Mouse (Mus musculus): ENCODE results near the gene Fut7. TPM values are rescaled to one million over a fixed set of nuclear protein-coding genes. Genes with fewer than 3 reads are reported as not detected.

The Fut7 gene
- polyA plus RNA-seq, 1 experiment from 2014 or later, result not detected

DNA sequence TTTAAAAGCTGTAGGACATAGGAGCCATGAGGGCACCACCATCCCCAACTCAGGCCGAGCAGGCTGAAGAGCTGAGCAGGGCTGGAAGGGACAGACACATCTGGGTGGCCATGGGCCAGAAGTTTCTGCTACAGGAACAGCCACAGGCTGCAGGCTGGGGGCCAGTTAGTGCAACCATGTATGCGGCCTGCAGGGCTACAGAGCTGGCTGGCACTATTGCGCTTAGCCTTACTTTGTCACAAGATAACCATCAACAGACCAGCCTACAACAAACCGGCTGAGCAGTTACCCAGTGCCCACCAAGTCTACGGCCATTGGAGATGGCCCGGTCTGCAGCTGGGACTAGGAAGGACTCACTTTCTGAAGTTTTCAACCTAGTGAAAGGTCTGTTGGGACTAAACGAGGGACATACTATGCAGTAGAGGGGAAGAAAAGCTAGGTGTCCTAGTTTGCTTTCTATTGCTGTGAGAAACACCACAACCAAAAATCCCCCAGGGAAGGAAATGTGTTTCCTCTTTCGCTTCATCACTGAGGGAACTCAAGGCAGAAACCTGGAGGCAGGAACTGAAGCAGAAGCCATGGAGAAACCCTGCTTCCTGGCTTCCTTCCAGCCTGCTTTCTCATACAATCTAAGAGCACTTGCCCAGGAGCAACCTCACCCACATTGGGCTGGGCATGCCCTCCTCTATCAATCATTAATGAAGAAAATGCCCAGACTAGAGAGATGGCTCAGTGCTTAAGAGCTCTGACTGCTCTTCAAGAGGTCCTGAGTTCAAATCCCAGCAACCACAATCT lies 28.0 kb downstream of the Fut7 start:
- Histone ChIP-seq H3K27ac (ENCODE audit: low read depth, low read length) (no peak overlapping the region), H3K36me3 (ENCODE audit: control insufficient read depth, insufficient read depth, low read length) (peaks cover 5% of the 10 kb centered on the region; the same call in 1 of the 2 replicates), H3K9me3 (ENCODE audit: control insufficient read depth, low read length) (no peaks in the 10 kb centered on the region), H3K4me3 (ENCODE audit: low read depth, low read length) (no peak overlapping the region), H3K9ac (ENCODE audit: low read length) (no peak overlapping the region), H3K27me3 (ENCODE audit: control insufficient read depth, insufficient read depth, low read length) (no peaks in the 10 kb centered on the region), H3K4me1 (ENCODE audit: control insufficient read depth, insufficient read depth, low read length) (no peaks in the 10 kb centered on the region), H3K4me2 (no peak overlapping the region)
- DNase-seq (ENCODE audit: low spot score, missing footprints), result no peak
- WGBS, result 88% methylated on average over 8 of the region's 8 CpGs
- ATAC-seq (ENCODE audit: low FRiP score), result no peak

DNA sequence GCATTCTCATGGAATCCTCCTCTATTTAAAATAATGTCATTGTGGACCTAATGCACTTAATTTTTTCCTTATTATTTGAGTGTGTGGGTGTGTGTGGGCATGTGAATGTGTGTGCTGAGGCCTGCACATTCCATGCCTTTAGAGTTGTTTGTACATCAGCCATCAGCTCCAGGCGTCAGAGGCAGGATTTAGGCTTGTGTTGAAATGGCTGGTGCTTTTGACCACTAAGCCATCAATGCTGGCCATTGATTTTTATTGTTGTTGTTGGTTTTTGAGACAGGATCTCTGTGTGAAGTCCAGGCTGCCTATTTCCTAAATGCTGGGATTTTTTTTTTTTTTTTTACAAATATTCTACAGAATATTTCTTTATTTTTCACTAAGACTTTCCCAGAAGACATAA lies 29.9 kb downstream of the Fut7 start:
- 42% methylated on average over 1 of the region's 1 CpGs for WGBS
- no peak overlapping the region for H3K9ac ChIP-seq (ENCODE audit: low read length)
- no peaks in the 10 kb centered on the region for H3K4me1 ChIP-seq (ENCODE audit: control insufficient read depth, insufficient read depth, low read length)
- no peak overlapping the region for H3K4me2 ChIP-seq
- no peaks in the 10 kb centered on the region for H3K9me3 ChIP-seq (ENCODE audit: control insufficient read depth, low read length)
- no peaks in the 10 kb centered on the region for H3K27me3 ChIP-seq (ENCODE audit: control insufficient read depth, insufficient read depth, low read length)
- DNase-seq (ENCODE audit: low spot score, missing footprints) (no peak), ATAC-seq (ENCODE audit: low FRiP score) (no peak)
- no peak overlapping the region for H3K4me3 ChIP-seq (ENCODE audit: low read depth, low read length)
- no peak overlapping the region for H3K27ac ChIP-seq (ENCODE audit: low read depth, low read length)
- H3K36me3 ChIP-seq (ENCODE audit: control insufficient read depth, insufficient read depth, low read length), result peaks cover under 1% of the 10 kb centered on the region; the same call in 1 of the 2 replicates

DNA sequence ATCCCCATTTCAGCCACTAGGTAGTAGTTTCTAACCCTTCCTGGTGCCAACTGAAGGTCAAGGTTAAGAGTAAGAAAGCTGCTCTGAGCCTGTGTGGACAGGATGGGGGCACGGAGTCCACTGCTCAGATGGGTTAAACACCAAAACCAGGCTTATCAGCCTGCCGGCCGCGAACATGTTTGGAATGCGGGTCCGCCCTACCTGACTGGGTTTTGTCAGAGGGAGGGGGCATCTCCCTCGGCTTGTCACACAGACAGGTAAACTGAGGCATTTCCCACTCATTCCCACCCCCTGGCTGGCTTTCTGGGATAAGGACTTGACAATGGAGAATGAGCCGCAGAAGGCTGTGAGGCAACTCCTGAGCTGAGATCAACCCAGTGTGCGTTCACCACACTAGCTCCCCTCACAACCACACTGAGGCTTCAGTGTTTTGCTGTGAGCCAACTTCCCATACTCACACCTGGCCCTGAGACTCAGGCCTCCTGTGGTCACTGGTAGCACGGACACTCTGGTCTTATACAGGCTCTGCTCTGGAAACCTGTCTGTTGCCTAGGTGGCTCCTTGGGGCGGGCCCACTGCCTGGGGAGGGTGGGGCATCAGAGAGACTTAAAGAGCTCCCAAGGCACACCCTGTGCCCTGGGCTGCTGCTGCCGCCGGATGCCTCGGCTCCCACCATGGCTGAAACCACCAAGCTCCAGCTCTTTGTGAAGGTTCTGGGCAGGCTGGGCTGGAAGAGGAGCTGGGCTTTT lies 33.3 kb downstream of the Fut7 start, which contains the start of gene Clic3:
Gene Clic3 (plus strand): TSS at position 634 of the 749 bp plus-strand sequence.
- Histone ChIP-seq H3K36me3 (ENCODE audit: control insufficient read depth, insufficient read depth, low read length) (no peaks in the 10 kb centered on the region), H3K9me3 (ENCODE audit: control insufficient read depth, low read length) (no peaks in the 10 kb centered on the region), H3K4me3 (ENCODE audit: low read depth, low read length) (no peak within 1 kb of the TSS), H3K4me2 (no peak within 1 kb of the TSS), H3K27ac (ENCODE audit: low read depth, low read length) (no peak within 1 kb of the TSS), H3K4me1 (ENCODE audit: control insufficient read depth, insufficient read depth, low read length) (peaks cover 9% of the 10 kb centered on the region), H3K9ac (ENCODE audit: low read length) (no peak within 1 kb of the TSS), H3K27me3 (ENCODE audit: control insufficient read depth, insufficient read depth, low read length) (no peaks in the 10 kb centered on the region)
- DNase-seq (ENCODE audit: low spot score, missing footprints) (no peak), ATAC-seq (ENCODE audit: low FRiP score) (no peak)
- WGBS, result 66% methylated on average over 14 of the region's 14 CpGs

DNA sequence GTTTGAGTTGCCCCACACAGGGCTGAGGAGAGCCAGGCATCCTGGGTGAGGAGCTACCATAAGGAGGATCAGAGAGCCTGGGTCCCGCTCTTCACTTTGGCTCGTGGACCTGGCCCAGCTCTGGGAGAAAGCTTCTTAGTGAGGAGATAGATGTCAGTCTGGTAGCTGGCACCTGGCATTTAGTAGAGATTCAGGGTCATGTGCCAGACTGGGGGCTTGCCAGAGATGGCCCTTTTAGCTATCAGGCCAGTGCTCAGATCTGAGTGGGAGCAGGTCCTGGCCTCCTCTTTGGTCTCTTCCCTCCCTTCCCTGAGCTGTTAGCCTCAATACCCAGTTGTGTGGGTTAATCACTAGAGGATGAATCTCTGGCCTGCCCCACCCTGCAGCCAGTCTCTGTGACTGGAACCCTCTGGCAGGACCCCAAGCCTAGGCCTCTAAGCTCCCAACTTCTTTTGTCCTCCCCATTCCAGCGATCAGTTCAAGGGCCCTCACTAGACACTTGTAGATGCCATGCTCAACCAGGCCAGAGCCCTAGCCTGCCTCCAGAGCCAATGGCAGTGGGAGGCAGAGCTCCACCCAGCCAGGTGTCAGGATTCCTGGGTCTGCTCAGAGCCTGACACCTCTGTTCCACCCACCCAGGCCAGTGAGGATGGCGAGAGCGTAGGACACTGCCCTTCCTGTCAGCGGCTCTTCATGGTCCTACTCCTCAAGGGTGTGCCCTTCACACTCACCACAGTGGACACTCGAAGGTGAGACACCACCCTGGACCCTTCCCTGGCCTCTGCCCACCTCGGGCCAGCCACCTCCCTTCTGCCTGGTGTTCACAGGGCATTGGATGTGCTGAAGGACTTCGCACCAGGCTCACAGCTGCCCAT lies 34.2 kb downstream of the Fut7 start:
- Histone ChIP-seq H3K36me3 (ENCODE audit: control insufficient read depth, insufficient read depth, low read length) (no peaks in the 10 kb centered on the region), H3K9ac (ENCODE audit: low read length) (no peak overlapping the region), H3K4me2 (no peak overlapping the region), H3K27ac (ENCODE audit: low read depth, low read length) (no peak overlapping the region), H3K4me1 (ENCODE audit: control insufficient read depth, insufficient read depth, low read length) (peaks cover 10% of the 10 kb centered on the region), H3K4me3 (ENCODE audit: low read depth, low read length) (no peak overlapping the region), H3K27me3 (ENCODE audit: control insufficient read depth, insufficient read depth, low read length) (no peaks in the 10 kb centered on the region), H3K9me3 (ENCODE audit: control insufficient read depth, low read length) (no peaks in the 10 kb centered on the region)
- ATAC-seq (ENCODE audit: low FRiP score) (no peak), DNase-seq (ENCODE audit: low spot score, missing footprints) (no peak)
- 81% methylated on average over 9 of the region's 9 CpGs for WGBS

DNA sequence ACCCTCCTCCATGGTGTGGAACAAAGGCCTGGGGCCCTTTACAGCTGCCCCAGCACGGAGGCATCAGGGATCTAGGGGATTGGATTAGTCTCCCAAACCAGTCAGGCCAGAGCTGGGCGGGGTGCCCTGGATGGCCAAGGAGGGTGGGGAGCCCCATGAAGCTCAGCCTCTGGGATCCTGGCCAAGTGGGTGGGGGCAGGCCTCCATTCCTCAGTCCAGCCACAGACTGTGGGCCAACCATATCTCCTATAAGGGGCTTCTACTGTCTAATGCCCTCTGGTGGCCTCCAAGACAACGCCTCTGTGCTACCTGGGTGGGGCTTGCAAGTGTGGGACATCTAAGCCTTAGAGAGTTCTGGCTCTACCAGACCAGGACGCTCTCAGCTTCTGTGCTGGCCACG lies 35.8 kb downstream of the Fut7 start:
- Histone ChIP-seq H3K4me3 (ENCODE audit: low read depth, low read length) (no peak overlapping the region), H3K9ac (ENCODE audit: low read length) (no peak overlapping the region), H3K9me3 (ENCODE audit: control insufficient read depth, low read length) (no peaks in the 10 kb centered on the region), H3K27ac (ENCODE audit: low read depth, low read length) (no peak overlapping the region), H3K36me3 (ENCODE audit: control insufficient read depth, insufficient read depth, low read length) (no peaks in the 10 kb centered on the region), H3K4me2 (no peak overlapping the region), H3K4me1 (ENCODE audit: control insufficient read depth, insufficient read depth, low read length) (peaks cover 10% of the 10 kb centered on the region), H3K27me3 (ENCODE audit: control insufficient read depth, insufficient read depth, low read length) (no peaks in the 10 kb centered on the region)
- DNase-seq (ENCODE audit: low spot score, missing footprints) (no peak), ATAC-seq (ENCODE audit: low FRiP score) (no peak)
- 81% methylated on average over 5 of the region's 5 CpGs for WGBS

DNA sequence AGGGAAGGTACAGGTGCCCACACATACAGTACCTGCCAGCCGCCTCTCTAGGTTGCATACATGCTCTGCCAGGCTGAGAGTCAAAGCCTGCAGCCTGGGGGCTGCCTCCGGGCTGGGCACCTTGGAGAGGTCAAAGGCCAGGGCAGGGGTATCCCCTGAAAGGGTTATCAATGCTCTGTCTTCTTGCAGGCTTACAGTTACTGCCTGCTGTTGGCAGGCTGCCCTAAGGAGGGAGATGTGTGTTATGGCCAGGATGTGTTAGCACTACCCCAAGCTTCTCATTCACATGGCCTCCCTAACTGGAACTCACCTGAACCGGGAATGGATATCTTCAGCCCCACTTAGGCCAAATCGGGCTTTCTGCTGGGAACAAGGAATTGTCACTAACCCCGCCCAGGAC lies 37.1 kb downstream of the Fut7 start:
- WGBS, result 32% methylated on average over 5 of the region's 5 CpGs
- no peak for DNase-seq (ENCODE audit: low spot score, missing footprints)
- ATAC-seq (ENCODE audit: low FRiP score), result peak; percentile 25; the same call in 1 of the 2 replicates
- H3K9me3 ChIP-seq (ENCODE audit: control insufficient read depth, low read length), result no peaks in the 10 kb centered on the region
- peak overlapping the region; percentile 66; the same call in 1 of the 2 replicates for H3K27ac ChIP-seq (ENCODE audit: low read depth, low read length)
- H3K36me3 ChIP-seq (ENCODE audit: control insufficient read depth, insufficient read depth, low read length), result no peaks in the 10 kb centered on the region
- H3K4me2 ChIP-seq, result peak overlapping the region; percentile 73
- peak overlapping the region; percentile 51 for H3K4me3 ChIP-seq (ENCODE audit: low read depth, low read length)
- H3K27me3 ChIP-seq (ENCODE audit: control insufficient read depth, insufficient read depth, low read length), result no peaks in the 10 kb centered on the region
- peaks cover 10% of the 10 kb centered on the region for H3K4me1 ChIP-seq (ENCODE audit: control insufficient read depth, insufficient read depth, low read length)
- H3K9ac ChIP-seq (ENCODE audit: low read length), result peak overlapping the region; percentile 58

DNA sequence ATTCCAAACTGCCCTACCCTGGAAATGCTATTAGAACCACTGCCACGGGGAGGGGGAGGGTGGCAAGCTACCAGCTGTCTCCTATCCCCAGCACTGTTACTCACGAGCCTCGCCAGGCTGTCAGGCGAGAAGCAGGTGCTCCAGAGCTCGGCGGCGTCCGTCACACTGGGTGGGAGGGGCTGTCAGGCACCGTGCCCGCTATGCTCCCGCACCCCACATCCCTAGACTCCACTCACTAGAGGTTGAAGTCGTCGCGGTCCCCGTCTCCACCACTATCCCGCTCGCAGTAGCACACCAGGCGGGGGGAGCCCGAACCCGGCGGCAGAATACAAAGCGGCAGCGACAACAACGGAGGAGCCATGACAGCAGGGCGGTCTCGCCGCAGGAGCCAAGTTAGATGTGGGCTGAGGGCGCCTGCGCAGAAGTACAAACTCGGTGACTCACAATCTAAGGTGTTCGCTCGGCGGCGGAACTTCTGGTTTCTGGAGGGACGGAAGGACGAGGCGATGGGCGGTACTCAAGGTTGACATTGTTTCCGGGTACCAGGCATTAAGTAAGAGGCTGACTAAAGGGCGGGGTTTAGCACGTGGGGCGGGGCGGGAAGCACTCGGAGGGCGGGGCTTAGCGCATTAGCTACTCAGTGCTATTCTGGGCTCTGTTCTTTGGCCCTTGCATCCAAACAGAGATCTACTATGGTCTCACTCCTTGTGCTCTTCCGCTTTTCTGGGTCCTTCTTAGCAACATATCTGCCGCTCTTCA lies 37.7 kb downstream of the Fut7 start, which contains the start of gene Paxx:
Gene Paxx (minus strand): TSS at position 544 of the 759 bp plus-strand sequence.
- H3K9ac ChIP-seq (ENCODE audit: low read length), result peak within 1 kb of the TSS; percentile 58
- H3K9me3 ChIP-seq (ENCODE audit: control insufficient read depth, low read length), result no peaks in the 10 kb centered on the region
- peak; percentile 89 for ATAC-seq (ENCODE audit: low FRiP score)
- H3K4me3 ChIP-seq (ENCODE audit: low read depth, low read length), result peak within 1 kb of the TSS; percentile 51
- H3K36me3 ChIP-seq (ENCODE audit: control insufficient read depth, insufficient read depth, low read length), result no peaks in the 10 kb centered on the region
- DNase-seq (ENCODE audit: low spot score, missing footprints), result peak; percentile 98
- peak within 1 kb of the TSS; percentile 66 for H3K27ac ChIP-seq (ENCODE audit: low read depth, low read length)
- under 1% methylated on average over 46 of the region's 48 CpGs for whole genome bisulfite sequencing
- no peaks in the 10 kb centered on the region for H3K27me3 ChIP-seq (ENCODE audit: control insufficient read depth, insufficient read depth, low read length)
- peaks cover 10% of the 10 kb centered on the region for H3K4me1 ChIP-seq (ENCODE audit: control insufficient read depth, insufficient read depth, low read length)
- peak within 1 kb of the TSS; percentile 73 for H3K4me2 ChIP-seq

DNA sequence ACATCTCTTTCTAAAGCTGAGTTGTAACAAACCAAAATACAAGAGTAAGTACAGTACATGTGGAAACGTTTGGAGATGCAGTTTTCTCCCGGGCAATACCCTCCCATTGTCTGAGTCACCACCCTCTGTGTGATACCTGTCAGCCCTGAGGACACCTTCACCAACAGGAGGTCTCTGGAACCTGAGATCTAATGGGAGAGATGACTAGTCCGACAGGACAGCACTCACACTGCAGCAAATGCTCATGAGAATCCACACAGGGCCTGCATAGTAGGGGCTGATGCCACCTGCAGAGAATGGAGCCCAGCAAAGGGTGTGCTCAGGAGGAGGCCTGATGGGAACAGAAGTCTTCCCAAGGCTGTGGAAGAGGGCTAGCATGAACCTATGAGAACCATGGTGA lies 38.3 kb downstream of the Fut7 start:
- Histone ChIP-seq H3K4me2 (peak overlapping the region; percentile 73), H3K9ac (ENCODE audit: low read length) (peak overlapping the region; percentile 58), H3K27ac (ENCODE audit: low read depth, low read length) (peak overlapping the region; percentile 44; the same call in 1 of the 2 replicates), H3K4me1 (ENCODE audit: control insufficient read depth, insufficient read depth, low read length) (peaks cover 14% of the 10 kb centered on the region), H3K36me3 (ENCODE audit: control insufficient read depth, insufficient read depth, low read length) (no peaks in the 10 kb centered on the region), H3K4me3 (ENCODE audit: low read depth, low read length) (peak overlapping the region; percentile 51), H3K9me3 (ENCODE audit: control insufficient read depth, low read length) (no peaks in the 10 kb centered on the region), H3K27me3 (ENCODE audit: control insufficient read depth, insufficient read depth, low read length) (no peaks in the 10 kb centered on the region)
- 30% methylated on average over 3 of the region's 3 CpGs for WGBS
- DNase-seq (ENCODE audit: low spot score, missing footprints), result no peak
- ATAC-seq (ENCODE audit: low FRiP score), result peak; percentile 8; the same call in 1 of the 2 replicates

Measured in midbrain, embryonic 11.5 days (tissue).